Mouse (Mus musculus): Measurements from ENCODE around the gene Itprip. TPM values are rescaled to one million over a fixed set of nuclear protein-coding genes. Genes with fewer than 3 reads are reported as not detected.
A peak's percentile ranks its signal among the peaks of the same experiment; 100 is the strongest.

The Itprip gene
- polyA plus RNA-seq (2015; fragmentation: Nextera tagmentation; extraction: Ambion mirVana) = 5.1 and 5.7 TPM in 2 replicates

GRCm38 (mm10) chr19:47919126-47919965, at the start of gene Itprip, which contains the start of gene Cfap43:
Gene Itprip, minus strand, starts transcription at chr19:47919299.
Gene Cfap43, minus strand, starts transcription at chr19:47919287.
- peak within 1 kb of the TSS; percentile 83 for H3K4me3 ChIP-seq
- under 1% methylated on average over 48 of the region's 48 CpGs for WGBS
- no peaks in the 10 kb centered on the region for H3K36me3 ChIP-seq (replicated peaks)
- H3K4me2 ChIP-seq = peak within 1 kb of the TSS; percentile 90
- no peaks in the 10 kb centered on the region for H3K9me3 ChIP-seq
- peaks cover 25% of the 10 kb centered on the region for H3K4me1 ChIP-seq
- no peaks in the 10 kb centered on the region for H3K27me3 ChIP-seq (replicated peaks)
- H3K9ac ChIP-seq = peak within 1 kb of the TSS; percentile 68
- peak; percentile 73 for ATAC-seq (replicated peaks)
- H3K27ac ChIP-seq = peak within 1 kb of the TSS; percentile 82

GRCm38 (mm10) chr19:47958181-47958580, 39.1 kb upstream of the Itprip start:
- H3K36me3 ChIP-seq (replicated peaks) = no peaks in the 10 kb centered on the region
- peaks cover 2% of the 10 kb centered on the region for H3K4me1 ChIP-seq
- 0 out of 2 replicates have a peak overlapping the region, but pooled peaks have one; percentile 8 for H3K27ac ChIP-seq
- H3K4me2 ChIP-seq = 0 out of 2 replicates have a peak overlapping the region, but pooled peaks have one; percentile 7
- no peaks in the 10 kb centered on the region for H3K9me3 ChIP-seq
- H3K9ac ChIP-seq = no peak overlapping the region
- H3K4me3 ChIP-seq = no peak overlapping the region
- ATAC-seq (replicated peaks) = no peak
- 33% methylated on average over 13 of the region's 13 CpGs for WGBS
- no peaks in the 10 kb centered on the region for H3K27me3 ChIP-seq (replicated peaks)

GRCm38 (mm10) chr19:47953169-47953568, 34.1 kb upstream of the Itprip start:
- H3K27me3 ChIP-seq (replicated peaks) = no peaks in the 10 kb centered on the region
- H3K4me1 ChIP-seq = peaks cover 9% of the 10 kb centered on the region
- H3K36me3 ChIP-seq (replicated peaks) = no peaks in the 10 kb centered on the region
- H3K4me3 ChIP-seq = no peak overlapping the region
- no peaks in the 10 kb centered on the region for H3K9me3 ChIP-seq
- 37% methylated on average over 9 of the region's 9 CpGs for WGBS
- no peak overlapping the region for H3K9ac ChIP-seq
- H3K4me2 ChIP-seq = no peak overlapping the region
- ATAC-seq (replicated peaks) = no peak
- H3K27ac ChIP-seq = peak overlapping the region; percentile 42; the same call in 1 of the 2 replicates

GRCm38 (mm10) chr19:47950946-47951345, 31.8 kb upstream of the Itprip start:
- 89% methylated on average over 7 of the region's 7 CpGs for WGBS
- Histone ChIP-seq H3K4me1 (peaks cover 18% of the 10 kb centered on the region), H3K9me3 (no peaks in the 10 kb centered on the region), H3K27me3 (replicated peaks) (no peaks in the 10 kb centered on the region), H3K36me3 (replicated peaks) (no peaks in the 10 kb centered on the region), H3K4me3 (no peak overlapping the region), H3K4me2 (no peak overlapping the region), H3K9ac (no peak overlapping the region), H3K27ac (no peak overlapping the region)
- no peak for ATAC-seq (replicated peaks)

GRCm38 (mm10) chr19:47946821-47947465, 27.8 kb upstream of the Itprip start:
- WGBS = 38% methylated on average over 23 of the region's 23 CpGs
- Histone ChIP-seq H3K4me3 (no peak overlapping the region), H3K9me3 (no peaks in the 10 kb centered on the region), H3K36me3 (replicated peaks) (no peaks in the 10 kb centered on the region), H3K27me3 (replicated peaks) (no peaks in the 10 kb centered on the region), H3K9ac (no peak overlapping the region), H3K4me1 (peaks cover 9% of the 10 kb centered on the region; the same call in 1 of the 2 replicates), H3K4me2 (peak overlapping the region; percentile 37), H3K27ac (no peak overlapping the region)
- ATAC-seq (replicated peaks) = 0 out of 2 replicates have a peak, but pooled peaks have one; percentile 37

GRCm38 (mm10) chr19:47939361-47939760, 20.3 kb upstream of the Itprip start:
- Histone ChIP-seq H3K4me2 (no peak overlapping the region), H3K9me3 (no peaks in the 10 kb centered on the region), H3K27ac (no peak overlapping the region), H3K4me1 (peaks cover 12% of the 10 kb centered on the region), H3K36me3 (replicated peaks) (no peaks in the 10 kb centered on the region), H3K4me3 (no peak overlapping the region), H3K27me3 (replicated peaks) (no peaks in the 10 kb centered on the region), H3K9ac (no peak overlapping the region)
- WGBS = 62% methylated on average over 6 of the region's 6 CpGs
- ATAC-seq (replicated peaks) = no peak

GRCm38 (mm10) chr19:47937443-47938406, 18.6 kb upstream of the Itprip start, which contains the start of gene Cfap58:
Gene Cfap58, plus strand, starts transcription at chr19:47937675.
- Histone ChIP-seq H3K4me3 (peak within 1 kb of the TSS; percentile 42), H3K4me2 (peak within 1 kb of the TSS; percentile 75), H3K27ac (peak within 1 kb of the TSS; percentile 66), H3K9me3 (no peaks in the 10 kb centered on the region), H3K27me3 (replicated peaks) (no peaks in the 10 kb centered on the region), H3K9ac (peak within 1 kb of the TSS; percentile 35), H3K4me1 (peaks cover 12% of the 10 kb centered on the region), H3K36me3 (replicated peaks) (no peaks in the 10 kb centered on the region)
- ATAC-seq (replicated peaks) = peak; percentile 93
- WGBS = 2% methylated on average over 41 of the region's 41 CpGs

- H3K9me3 ChIP-seq = no peaks in the 10 kb centered on the region
- WGBS = 61% methylated on average over 9 of the region's 9 CpGs
- peak overlapping the region; percentile 42 for H3K4me3 ChIP-seq
- peak overlapping the region; percentile 75 for H3K4me2 ChIP-seq
- 0 out of 2 replicates have a peak overlapping the region, but pooled peaks have one; percentile 66 for H3K27ac ChIP-seq
- ATAC-seq (replicated peaks) = no peak
- no peaks in the 10 kb centered on the region for H3K36me3 ChIP-seq (replicated peaks)
- H3K9ac ChIP-seq = peak overlapping the region; percentile 35
- H3K4me1 ChIP-seq = peaks cover 12% of the 10 kb centered on the region
- H3K27me3 ChIP-seq (replicated peaks) = no peaks in the 10 kb centered on the region
These were observed 17.8 kb upstream of the Itprip start for GRCm38 (mm10) chr19:47936938-47937337.

GRCm38 (mm10) chr19:47936490-47936889, 17.4 kb upstream of the Itprip start:
- H3K36me3 ChIP-seq (replicated peaks) = no peaks in the 10 kb centered on the region
- H3K27ac ChIP-seq = 0 out of 2 replicates have a peak overlapping the region, but pooled peaks have one; percentile 66
- H3K9ac ChIP-seq = no peak overlapping the region
- H3K27me3 ChIP-seq (replicated peaks) = no peaks in the 10 kb centered on the region
- ATAC-seq (replicated peaks) = no peak
- no peaks in the 10 kb centered on the region for H3K9me3 ChIP-seq
- no peak overlapping the region for H3K4me3 ChIP-seq
- H3K4me1 ChIP-seq = peaks cover 12% of the 10 kb centered on the region
- WGBS = 91% methylated on average over 11 of the region's 11 CpGs
- 0 out of 2 replicates have a peak overlapping the region, but pooled peaks have one; percentile 75 for H3K4me2 ChIP-seq

- H3K9me3 ChIP-seq = no peaks in the 10 kb centered on the region
- no peak overlapping the region for H3K27ac ChIP-seq
- WGBS = 80% methylated on average over 6 of the region's 6 CpGs
- H3K36me3 ChIP-seq (replicated peaks) = no peaks in the 10 kb centered on the region
- no peak overlapping the region for H3K9ac ChIP-seq
- no peak overlapping the region for H3K4me2 ChIP-seq
- H3K4me1 ChIP-seq = peaks cover 12% of the 10 kb centered on the region
- H3K4me3 ChIP-seq = no peak overlapping the region
- ATAC-seq (replicated peaks) = no peak
- H3K27me3 ChIP-seq (replicated peaks) = no peaks in the 10 kb centered on the region
These were observed 16.4 kb upstream of the Itprip start for GRCm38 (mm10) chr19:47935530-47935929.

GRCm38 (mm10) chr19:47934636-47935238, 15.6 kb upstream of the Itprip start:
- Histone ChIP-seq H3K27me3 (replicated peaks) (no peaks in the 10 kb centered on the region), H3K4me1 (peaks cover 12% of the 10 kb centered on the region), H3K36me3 (replicated peaks) (no peaks in the 10 kb centered on the region), H3K9ac (no peak overlapping the region), H3K27ac (no peak overlapping the region), H3K4me2 (no peak overlapping the region), H3K9me3 (no peaks in the 10 kb centered on the region), H3K4me3 (no peak overlapping the region)
- ATAC-seq (replicated peaks) = no peak
- 75% methylated on average over 16 of the region's 16 CpGs for WGBS
